Mouse (Mus musculus) liver, postnatal 0 days (tissue): ENCODE results near the gene Psrc1. TPM values are rescaled to one million over a fixed set of nuclear protein-coding genes. Genes with fewer than 3 reads are reported as not detected.

Experiments used
- ATAC-seq: fragments of 200-750 bp; cut with Nextera tagmentation; 2 replicates; pipeline ENCODE4 v1.8.0; 2017; ENCODE audit warnings: mild to moderate bottlenecking, moderate library complexity
- DNase-seq: peaks from one replicate; pipeline ENCODE4 v3.0.0-alpha.2; 2016
- H3K27ac ChIP-seq: fragments of 300-500 bp; sonication (generic); 2 replicates; pipeline ENCODE4 v1.5.1; 2014; ENCODE audit warnings: antibody characterized with exemption, moderate library complexity, mild to moderate bottlenecking, low read depth
- H3K27me3 ChIP-seq: fragments of 300-500 bp; sonication (generic); 2 replicates; pipeline ENCODE4 v1.6.1; 2014; ENCODE audit warnings: low read length, control low read depth, mixed read lengths; ENCODE audit not compliant: insufficient read depth
- H3K36me3 ChIP-seq: fragments of 300-500 bp; sonication (generic); replicated peaks from 2 replicates; pipeline ENCODE4 v1.6.1; 2014; ENCODE audit warnings: mild to moderate bottlenecking, control low read depth, low read length, moderate library complexity, mixed read lengths; ENCODE audit not compliant: insufficient read depth
- H3K4me1 ChIP-seq: fragments of 300-500 bp; sonication (generic); 2 replicates; pipeline ENCODE4 v1.6.1; 2014; ENCODE audit warnings: antibody characterized with exemption, mild to moderate bottlenecking, control low read depth; ENCODE audit not compliant: insufficient read depth
- H3K4me2 ChIP-seq: fragments of 300-500 bp; sonication (generic); 2 replicates; pipeline ENCODE4 v1.6.1; 2014; ENCODE audit warnings: low read depth, mild to moderate bottlenecking, low read length, moderate library complexity, mixed read lengths
- H3K4me3 ChIP-seq: fragments of 300-500 bp; sonication (generic); 2 replicates; pipeline ENCODE4 v1.5.1; 2014; ENCODE audit warnings: low read depth, low read length
- H3K9ac ChIP-seq: fragments of 300-500 bp; sonication (generic); replicated peaks from 2 replicates; pipeline ENCODE4 v1.6.1; 2014; ENCODE audit warnings: mild to moderate bottlenecking, moderate library complexity
- H3K9me3 ChIP-seq: fragments of 300-500 bp; sonication (generic); 2 replicates; pipeline ENCODE4 v1.6.1; 2016; ENCODE audit warnings: mild to moderate bottlenecking, control low read depth, low read length, mixed read lengths
- CTCF ChIP-seq: sonication (generic); IDR thresholded peaks from 2 replicates; pipeline ENCODE4 v1.5.1; 2016; ENCODE audit warnings: antibody characterized with exemption, low read depth
- EP300 ChIP-seq: IDR thresholded peaks from 2 replicates; pipeline ENCODE4 v1.6.1; 2016; ENCODE audit warnings: antibody characterized with exemption, low read depth, mild to moderate bottlenecking
- WGBS: fragments of 180-500 bp; shearing (Covaris S2); extraction: QIAGEN DNeasy Blood & Tissue Kit; methylation state at CpG from one replicate; pipeline ENCODE4 v1.1.7; 2014; ENCODE audit not compliant: insufficient replicate concordance; 5-methylcytosine and 5-hydroxymethylcytosine counted together
- polyA plus RNA-seq: library from polyadenylated mRNA; unstranded; fragments of >200 nt; fragmentation: Nextera tagmentation; extraction: Ambion mirVana; gene quantifications from 2 replicates; pipeline ENCODE4 v1.2.1, GENCODE M21; 2015

Psrc1 gene
- polyA plus RNA-seq, 1 experiment from 2014 or later: 7.8 TPM

GRCm38 (mm10) chr3:108435701-108436379 lies 52.2 kb downstream of the Psrc1 start:
- H3K27me3 ChIP-seq: no peaks in the 10 kb centered on the region
- H3K4me1 ChIP-seq: no peaks in the 10 kb centered on the region
- no peak for TF ChIP-seq CTCF
- peaks cover 53% of the 10 kb centered on the region for H3K36me3 ChIP-seq
- H3K9ac ChIP-seq: no peak overlapping the region
- H3K4me3 ChIP-seq: no peak overlapping the region
- H3K9me3 ChIP-seq: no peaks in the 10 kb centered on the region
- no peak overlapping the region for H3K27ac ChIP-seq
- ATAC-seq (peak; percentile 43; the same call in 1 of the 2 replicates), DNase-seq (no peak)
- 82% methylated on average over 17 of the region's 17 CpGs for WGBS
- H3K4me2 ChIP-seq: no peak overlapping the region

DNA sequence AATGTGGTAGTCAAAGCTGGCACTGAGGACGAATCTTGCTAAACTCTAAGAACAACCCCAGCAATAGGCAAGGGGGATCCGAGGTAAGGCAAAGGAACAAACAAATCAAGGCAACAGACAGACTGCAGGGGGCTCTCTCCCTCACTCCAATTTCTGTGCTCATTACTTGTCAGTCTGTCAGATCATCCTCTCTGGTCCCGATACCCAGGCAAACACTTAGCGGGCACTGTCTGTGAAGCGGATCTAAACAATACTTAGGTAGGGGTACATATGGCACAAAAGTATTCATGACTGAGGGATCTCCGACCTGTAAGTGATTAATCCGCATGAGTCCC lies 52.7 kb downstream of the Psrc1 start:
- 78% methylated on average over 7 of the region's 7 CpGs for WGBS
- Histone ChIP-seq H3K36me3 (peaks cover 52% of the 10 kb centered on the region), H3K4me2 (no peak overlapping the region), H3K9ac (no peak overlapping the region), H3K4me1 (no peaks in the 10 kb centered on the region), H3K9me3 (no peaks in the 10 kb centered on the region), H3K4me3 (no peak overlapping the region), H3K27me3 (no peaks in the 10 kb centered on the region), H3K27ac (no peak overlapping the region)
- ATAC-seq (no peak), DNase-seq (no peak)
- no peak for TF ChIP-seq CTCF
- TF ChIP-seq EP300: no peak

Other genes starting within 250 kb of the Psrc1 start
- gene Gnai3, start 237.7 kb upstream of the Psrc1 start, polyA plus RNA-seq: 41.9 and 49.1 TPM in 2 replicates
- not detected in 2 replicates for gene Gpr61, start 229.0 kb upstream of the Psrc1 start, polyA plus RNA-seq
- 1.2 and 1.5 TPM in 2 replicates for gene Amigo1, start 197.5 kb upstream of the Psrc1 start, polyA plus RNA-seq
- 1.5 and 1.6 TPM in 2 replicates for gene Cyb561d1, start 182.6 kb upstream of the Psrc1 start, polyA plus RNA-seq
- gene Atxn7l2, start 172.9 kb upstream of the Psrc1 start, polyA plus RNA-seq: 1.4 TPM in 2 replicates
- 0.05 and 0.79 TPM in 2 replicates for gene Sypl2, start 157.2 kb upstream of the Psrc1 start, polyA plus RNA-seq
- 136 and 143 TPM in 2 replicates for gene Psma5, start 126.9 kb upstream of the Psrc1 start, polyA plus RNA-seq
- gene Sort1, start 99.8 kb upstream of the Psrc1 start, polyA plus RNA-seq: 3.0 and 3.7 TPM in 2 replicates
- gene Mybphl, start 18.9 kb upstream of the Psrc1 start, polyA plus RNA-seq: 0.49 and 0.76 TPM in 2 replicates
- 0.18 and 0.30 TPM in 2 replicates for gene Celsr2, start 31.7 kb downstream of the Psrc1 start, polyA plus RNA-seq
- 39.0 and 41.7 TPM in 2 replicates for gene Sars, start 61.4 kb downstream of the Psrc1 start, polyA plus RNA-seq
- not detected in 2 replicates for gene 1700013F07Rik, start 150.3 kb downstream of the Psrc1 start, polyA plus RNA-seq
- 0.59 and 0.72 TPM in 2 replicates for gene 5330417C22Rik, start 152.7 kb downstream of the Psrc1 start, polyA plus RNA-seq
- gene Tmem167b, start 178.6 kb downstream of the Psrc1 start, polyA plus RNA-seq: 11.1 and 12.6 TPM in 2 replicates
- gene Taf13, start 187.9 kb downstream of the Psrc1 start, polyA plus RNA-seq: 14.0 and 15.5 TPM in 2 replicates
- gene Wdr47, start 207.4 kb downstream of the Psrc1 start, polyA plus RNA-seq: 0.64 and 0.80 TPM in 2 replicates